Mouse (Mus musculus) embryo, embryonic 10.5 days (tissue): ENCODE measurements at regions not wholly inside any gene's neighbourhood (a gene's known extent, or its start where the extent isn't known, plus 50 kb on each side); places are given as distances from the start of the nearest gene placed in this dataset.

Source experiments
- DNase-seq: peaks from one replicate; pipeline ENCODE4 v3.0.0-alpha.2; 2015; ENCODE audit warnings: low spot score

DNA sequence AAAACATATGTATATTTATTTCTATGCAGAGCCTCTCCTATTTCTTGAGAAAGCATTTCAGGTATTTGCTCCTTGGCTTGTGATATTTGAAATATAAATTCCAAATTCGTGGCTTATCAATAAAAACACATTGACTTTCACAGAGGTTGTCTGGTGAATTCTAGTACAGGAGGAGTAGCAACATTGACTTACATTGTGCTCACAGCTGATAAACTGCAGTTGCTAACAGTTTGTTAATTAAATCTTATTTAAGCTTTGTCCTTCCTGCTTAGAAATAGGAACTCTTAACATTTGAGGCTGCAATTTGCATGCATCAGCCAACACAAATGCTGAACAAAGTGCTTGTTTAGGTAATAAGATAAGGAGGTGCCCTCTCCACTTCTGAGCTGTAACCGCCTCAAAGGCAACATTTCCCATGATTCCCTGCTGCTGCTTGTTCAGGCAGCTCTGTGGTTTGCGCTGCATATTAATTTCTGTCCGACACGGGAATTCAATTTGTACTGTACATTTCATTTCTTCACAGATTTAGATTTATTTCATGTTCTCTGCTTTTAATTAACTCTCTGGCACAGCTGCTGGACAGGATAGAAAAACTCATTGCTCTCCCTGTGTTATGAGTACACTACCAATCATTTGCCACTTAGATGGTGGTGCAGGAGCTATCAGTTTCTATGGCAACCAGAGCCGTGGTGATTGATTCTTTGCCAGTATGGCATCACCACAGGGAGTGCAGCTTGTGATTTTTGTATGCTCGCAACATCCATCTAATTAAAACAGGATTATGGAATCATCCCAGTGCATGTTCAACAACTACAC is 219.0 kb downstream of the Zfp352 start:
- DNase-seq = peak; percentile 5

DNA sequence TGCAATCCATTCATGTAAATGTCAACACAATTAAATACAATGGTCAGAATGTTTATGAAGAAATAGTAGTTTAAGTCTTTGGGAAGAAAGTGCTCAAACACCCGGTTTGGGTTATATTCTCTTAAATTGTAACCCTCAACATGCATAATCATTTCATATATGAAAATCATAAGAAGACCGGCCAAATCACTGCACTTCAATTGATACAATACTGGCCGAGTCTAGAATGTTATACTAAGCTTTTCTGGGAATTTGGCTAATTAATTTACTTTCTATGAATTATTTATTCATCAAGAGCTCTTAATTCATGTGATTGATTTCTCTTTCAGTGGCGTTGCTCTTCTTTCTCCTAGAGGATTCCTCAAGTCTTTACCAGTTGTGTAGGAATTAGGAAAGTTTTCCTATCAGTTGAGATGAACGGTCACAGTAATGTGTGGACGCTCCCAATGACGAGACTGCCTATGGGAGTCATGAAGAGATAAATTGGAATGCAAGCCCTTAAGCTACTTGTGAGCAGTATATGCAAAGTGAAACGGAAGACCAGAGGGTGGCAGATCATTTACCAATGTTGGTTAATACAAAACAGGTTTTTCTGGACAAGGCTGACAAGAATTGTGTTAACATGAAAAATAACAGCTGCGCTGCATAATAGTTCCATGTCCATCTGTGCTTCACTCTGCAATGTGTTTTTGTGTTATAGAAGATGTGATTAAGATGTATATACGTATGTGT is 219.7 kb downstream of the Zfp352 start:
- no peak for DNase-seq

DNA sequence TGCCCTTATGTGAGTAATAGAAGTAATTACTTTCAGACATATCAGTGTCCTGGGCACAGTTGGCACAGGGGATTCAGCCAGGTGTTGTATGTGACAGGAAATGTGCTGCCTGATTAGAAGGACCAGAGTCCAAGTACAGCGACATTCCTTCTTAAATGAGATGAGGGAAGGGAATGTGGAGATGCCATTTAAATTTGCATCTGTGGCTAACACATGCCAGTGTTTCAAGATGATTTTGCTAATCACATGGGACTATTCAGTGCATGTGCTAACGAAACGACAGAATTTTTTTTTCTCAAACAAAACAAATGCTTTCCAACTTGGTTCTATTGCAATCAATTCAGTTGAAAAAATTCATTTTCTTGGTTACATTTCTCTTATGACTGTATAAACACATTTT is 226.6 kb downstream of the Zfp352 start:
- DNase-seq = no peak

DNA sequence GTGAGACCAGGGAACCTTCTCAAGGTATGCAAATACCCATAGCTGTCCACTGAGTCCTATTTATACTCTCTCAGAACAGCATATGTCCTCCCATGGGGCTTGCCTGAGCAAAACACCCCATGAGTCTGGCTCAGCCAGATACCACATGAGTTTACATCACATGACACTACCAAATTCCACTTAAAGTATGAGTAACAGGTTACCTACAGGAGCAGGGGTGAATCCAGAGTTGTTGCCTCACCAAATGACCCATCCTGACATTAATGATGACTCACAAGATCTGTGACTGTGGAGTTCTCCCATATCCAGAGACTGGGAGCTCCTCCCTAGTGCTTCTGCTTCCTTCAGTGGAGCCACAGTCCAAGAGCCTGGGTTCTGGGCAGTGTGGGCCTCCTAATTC is 234.0 kb downstream of the Zfp352 start:
- no peak for DNase-seq

DNA sequence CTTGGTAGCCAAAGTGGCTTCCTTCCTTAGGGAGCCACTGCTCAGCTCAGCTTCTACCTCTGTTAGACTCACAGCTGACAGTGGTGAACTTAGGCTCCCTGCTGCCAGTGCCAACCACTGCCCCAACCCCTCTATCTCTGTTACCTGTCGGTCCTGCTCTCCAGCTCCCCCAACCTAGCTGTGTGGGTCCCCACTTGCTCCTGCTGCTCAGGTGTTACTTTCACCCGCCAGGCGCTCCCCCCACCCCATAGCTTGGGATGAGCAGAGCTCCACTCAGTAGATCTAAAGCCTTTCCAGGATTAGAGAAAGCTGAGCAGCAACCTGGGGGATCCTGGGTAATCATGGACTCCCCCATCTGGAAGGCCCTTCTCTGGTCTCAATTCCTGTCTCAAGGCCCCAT is 234.4 kb downstream of the Zfp352 start:
- no peak for DNase-seq

DNA sequence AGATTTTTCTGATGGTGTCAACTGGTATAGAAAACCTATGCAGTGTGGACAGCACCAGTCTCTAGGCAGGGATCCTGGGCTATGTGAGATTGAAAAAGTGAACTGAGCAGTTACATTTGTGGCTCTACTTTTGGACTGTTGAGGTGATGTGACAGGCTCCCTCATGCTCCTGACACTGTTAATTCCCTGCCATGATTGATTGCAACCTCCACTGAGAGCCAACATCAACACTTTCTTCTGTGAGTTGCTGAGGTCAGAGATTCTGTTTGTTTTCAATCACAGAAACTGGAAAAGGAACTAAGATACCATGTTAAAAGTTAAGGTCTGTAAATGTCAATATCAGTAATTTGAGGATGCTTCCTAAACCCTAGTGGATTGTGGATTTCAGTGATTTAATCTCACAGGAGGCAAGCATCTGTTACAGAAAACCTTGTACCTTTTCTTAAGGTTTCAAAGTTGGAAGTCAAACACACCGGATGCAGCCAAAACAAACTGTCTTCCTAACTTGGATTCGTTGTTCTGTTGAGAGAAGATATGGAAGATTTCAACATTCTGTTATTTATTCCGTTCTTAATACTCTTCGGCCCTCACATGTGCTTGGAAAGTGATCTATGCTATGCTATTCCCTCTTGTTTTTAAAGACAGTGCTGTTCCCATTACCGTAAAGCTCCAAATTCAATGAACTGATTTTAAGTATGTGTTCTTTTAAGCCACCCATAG is 278.4 kb downstream of the Zfp352 start:
- no peak for DNase-seq
